Mouse (Mus musculus) lung, adult 18-20 months (tissue): ENCODE data around the gene Misp.

Experiments
- DNase-seq, 2 experiments: peaks; one replicate each; pipeline ENCODE4 v3.0.0; 2022; ENCODE audit warnings: mixed read lengths in 2 of 2

Gene Misp

GRCm38 (mm10) chr10:79855558-79856184, 34.9 kb downstream of the Misp start:
- DNase-seq: peak; percentile 61 to 71

GRCm38 (mm10) chr10:79856280-79856679, 35.5 kb downstream of the Misp start:
- no peak for DNase-seq

DNA sequence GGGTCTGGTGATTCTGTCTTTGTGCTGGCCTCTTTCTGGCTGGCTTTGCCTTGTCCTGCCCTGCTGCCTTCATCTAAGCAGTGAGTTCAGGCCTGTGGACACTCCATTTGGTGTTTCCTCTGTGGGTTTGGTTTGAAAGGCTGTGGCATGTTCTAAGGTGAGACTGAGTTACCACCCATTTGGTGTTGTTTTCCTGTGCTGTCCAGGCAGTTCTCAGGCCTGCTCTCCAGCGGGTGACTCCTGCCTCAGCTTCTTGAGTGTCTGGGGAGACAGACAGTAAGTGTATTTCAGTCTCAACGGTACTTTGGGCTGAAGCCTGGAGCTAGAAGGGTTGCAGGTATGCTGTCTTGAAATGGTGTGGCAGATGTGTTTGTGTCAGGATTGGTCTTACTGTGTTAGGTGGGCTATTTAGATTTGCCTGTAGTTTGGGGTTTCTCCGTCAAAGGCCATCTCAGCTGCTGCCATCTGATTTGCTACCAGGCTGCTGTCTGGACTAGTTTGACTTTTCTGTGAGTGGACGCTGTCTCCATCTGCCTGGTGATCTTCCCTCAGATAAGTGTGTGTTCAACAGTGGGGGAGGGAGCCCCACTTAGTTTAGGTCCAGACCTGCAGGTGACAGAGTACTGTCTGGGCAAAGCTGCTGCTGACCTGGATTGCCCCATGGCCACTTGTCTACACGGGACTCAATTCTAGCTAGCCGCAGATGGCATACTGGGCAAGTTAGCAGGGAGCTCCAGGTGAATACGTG, 36.1 kb downstream of the Misp start:
- DNase-seq: no peak

DNA sequence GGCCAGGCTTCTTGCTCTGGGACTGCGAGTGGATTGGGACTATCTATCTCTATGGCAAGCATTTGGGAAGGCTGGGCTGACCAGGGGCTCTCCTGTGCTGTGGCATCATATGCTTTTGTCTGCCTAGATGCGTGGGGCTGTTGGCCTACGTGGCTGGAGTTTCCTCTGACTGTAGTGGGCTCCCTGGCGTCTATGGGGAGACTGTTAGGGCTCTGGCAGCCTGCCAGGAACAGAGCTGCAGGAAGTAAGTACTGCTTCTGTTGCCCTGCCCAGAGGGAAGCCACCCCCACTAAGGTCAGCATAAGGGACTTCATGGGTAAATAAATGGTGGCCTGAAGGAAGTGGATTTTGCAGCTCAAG, 36.6 kb downstream of the Misp start:
- DNase-seq: peak; percentile 83 to 89

- DNase-seq: no peak
Measured at GRCm38 (mm10) chr10:79857894-79858293, 37.1 kb downstream of the Misp start.

DNA sequence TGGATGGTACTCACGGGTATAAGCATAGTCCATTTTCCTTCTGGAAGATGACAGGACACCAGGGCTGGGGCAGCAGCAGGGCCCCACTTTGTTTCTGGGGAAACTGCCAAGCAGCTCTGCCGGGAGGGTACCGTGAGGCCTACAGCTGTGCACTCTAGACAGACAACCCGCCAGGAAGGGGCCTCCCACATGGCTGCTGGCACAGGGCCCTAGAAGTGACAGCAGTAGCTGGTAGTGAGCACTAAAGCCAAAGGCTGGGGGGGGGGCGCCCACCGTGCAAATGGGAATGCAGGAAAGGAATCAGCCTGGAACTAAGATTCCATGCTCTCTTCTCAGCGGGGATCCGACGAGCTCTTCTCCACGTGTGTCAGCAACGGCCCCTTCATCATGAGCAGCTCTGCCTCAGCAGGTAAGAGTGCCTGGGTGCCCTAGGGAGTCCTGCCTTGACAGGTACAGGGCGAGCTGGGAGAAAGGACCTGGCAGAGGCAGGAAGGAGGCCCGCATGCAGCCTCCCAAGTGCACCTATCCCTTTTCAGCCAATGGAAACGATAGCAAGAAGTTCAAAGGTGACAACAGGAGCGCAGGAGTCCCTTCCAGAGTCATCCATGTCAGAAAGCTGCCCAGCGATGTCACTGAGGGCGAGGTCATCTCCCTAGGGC, 37.8 kb downstream of the Misp start:
- DNase-seq: peak in 1 of 2 experiments; percentile 63

DNA sequence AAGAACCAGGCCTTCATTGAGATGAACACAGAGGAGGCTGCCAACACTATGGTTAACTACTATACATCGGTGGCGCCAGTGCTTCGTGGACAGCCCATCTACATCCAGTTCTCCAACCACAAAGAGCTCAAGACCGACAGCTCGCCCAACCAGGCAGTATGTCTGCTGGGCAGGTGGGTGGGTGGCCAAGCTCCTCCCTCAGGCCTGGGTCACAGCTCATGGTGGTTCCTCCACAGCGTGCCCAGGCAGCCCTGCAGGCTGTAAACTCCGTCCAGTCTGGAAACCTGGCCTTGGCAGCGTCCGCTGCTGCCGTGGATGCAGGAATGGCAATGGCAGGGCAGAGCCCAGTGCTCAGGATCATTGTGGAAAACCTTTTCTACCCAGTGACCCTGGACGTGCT, 38.3 kb downstream of the Misp start:
- no peak for DNase-seq

- no peak for DNase-seq
Measured at GRCm38 (mm10) chr10:79860079-79860911, 39.5 kb downstream of the Misp start.

- DNase-seq: no peak
Measured at GRCm38 (mm10) chr10:79861230-79862048, 40.6 kb downstream of the Misp start.

DNA sequence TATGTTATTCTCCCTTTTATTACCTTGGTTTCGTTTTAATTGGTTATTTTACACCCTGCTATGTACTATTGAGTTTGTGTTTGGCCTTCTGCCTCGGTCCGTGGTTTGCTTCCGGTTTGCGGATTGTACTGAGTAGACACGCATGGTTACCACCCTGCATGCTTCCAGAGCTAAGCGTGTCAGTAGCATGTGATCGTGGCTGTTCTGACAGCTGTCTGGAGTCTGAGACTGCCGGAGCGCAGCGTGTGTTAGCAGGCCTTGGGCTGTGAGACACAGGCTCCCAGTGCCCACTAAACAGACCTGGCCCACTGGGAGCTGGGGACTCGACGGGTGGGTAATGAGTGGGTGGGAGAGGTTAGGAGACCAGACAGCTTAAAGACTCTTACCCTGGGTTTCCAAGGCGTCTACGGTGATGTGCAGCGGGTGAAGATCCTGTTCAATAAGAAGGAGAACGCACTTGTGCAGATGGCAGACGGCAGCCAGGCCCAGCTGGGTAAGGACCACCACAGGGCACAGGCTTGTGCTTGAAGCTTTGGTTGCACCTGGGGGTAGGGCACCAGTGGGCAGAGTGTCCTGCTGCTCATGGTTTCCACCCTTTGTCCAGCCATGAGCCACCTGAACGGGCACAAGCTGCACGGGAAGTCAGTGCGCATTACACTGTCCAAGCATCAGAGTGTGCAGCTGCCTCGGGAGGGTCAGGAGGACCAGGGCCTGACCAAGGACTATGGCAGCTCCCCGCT, 41.4 kb downstream of the Misp start:
- DNase-seq: no peak

DNA sequence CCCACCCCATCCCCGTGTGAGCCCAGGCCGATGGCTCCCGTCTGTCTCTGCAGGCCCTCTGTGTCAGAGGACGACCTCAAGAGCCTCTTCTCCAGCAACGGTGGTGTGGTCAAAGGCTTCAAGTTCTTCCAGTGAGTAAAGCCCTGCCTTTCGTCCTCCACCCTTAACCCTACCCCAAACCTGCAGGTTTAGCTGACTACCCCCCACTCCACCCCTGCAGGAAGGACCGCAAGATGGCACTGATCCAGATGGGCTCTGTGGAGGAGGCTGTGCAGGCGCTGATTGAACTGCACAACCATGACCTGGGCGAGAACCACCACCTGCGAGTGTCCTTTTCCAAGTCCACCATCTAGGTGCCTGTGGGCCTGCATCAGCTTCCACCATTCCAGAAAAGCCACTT, 42.1 kb downstream of the Misp start:
- no peak for DNase-seq

- no peak for DNase-seq
Measured at GRCm38 (mm10) chr10:79864351-79865188, 43.8 kb downstream of the Misp start.

DNA sequence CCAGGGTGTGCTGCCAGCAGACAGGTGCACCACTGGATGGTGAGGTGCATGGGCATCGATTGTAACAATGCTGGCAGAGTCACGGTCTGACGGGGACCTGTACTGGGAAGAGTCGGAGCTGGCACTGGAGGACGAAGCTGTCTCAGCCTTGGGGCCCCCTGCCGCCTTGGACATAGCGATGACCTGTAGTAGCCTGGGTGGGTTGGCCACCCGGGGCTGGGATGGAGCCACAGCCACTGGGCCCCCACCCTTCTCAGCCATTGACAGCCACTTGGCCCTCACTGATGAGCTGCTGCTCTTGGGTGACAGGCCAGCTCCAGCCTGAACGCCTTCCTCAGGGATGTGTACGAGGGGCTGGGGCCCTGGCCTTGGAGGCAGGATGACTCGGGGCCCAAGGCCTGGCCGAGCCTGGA, 44.4 kb downstream of the Misp start:
- no peak for DNase-seq

GRCm38 (mm10) chr10:79865801-79866295, 45.1 kb downstream of the Misp start:
- DNase-seq: no peak

DNA sequence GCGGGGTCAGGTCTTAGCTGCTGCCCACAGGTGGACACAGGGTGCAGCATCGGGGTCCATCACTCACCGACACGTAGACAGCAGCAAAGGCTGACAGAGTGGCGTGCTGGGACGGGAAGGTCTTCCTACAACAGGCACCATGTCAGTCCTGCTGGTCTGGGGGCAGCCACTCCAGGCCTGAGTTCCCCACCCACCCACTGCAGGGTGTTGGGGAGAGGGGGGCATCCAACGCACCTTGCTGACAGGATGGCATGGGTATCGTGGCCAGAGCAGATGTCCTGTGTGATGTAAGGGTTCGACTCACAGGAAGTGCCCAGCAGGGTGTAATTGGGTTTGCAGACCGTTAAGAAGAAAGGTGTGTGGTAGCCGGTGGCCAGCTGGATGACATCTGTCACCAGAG, 45.8 kb downstream of the Misp start:
- no peak for DNase-seq

- DNase-seq: no peak
Measured at GRCm38 (mm10) chr10:79871845-79872244, 51.1 kb downstream of the Misp start.

- DNase-seq: no peak
Measured at GRCm38 (mm10) chr10:79872862-79873261, 52.1 kb downstream of the Misp start.

- DNase-seq: no peak
Measured at GRCm38 (mm10) chr10:79873313-79873712, 52.5 kb downstream of the Misp start.

GRCm38 (mm10) chr10:79873715-79874289, 53.0 kb downstream of the Misp start:
- no peak for DNase-seq

DNA sequence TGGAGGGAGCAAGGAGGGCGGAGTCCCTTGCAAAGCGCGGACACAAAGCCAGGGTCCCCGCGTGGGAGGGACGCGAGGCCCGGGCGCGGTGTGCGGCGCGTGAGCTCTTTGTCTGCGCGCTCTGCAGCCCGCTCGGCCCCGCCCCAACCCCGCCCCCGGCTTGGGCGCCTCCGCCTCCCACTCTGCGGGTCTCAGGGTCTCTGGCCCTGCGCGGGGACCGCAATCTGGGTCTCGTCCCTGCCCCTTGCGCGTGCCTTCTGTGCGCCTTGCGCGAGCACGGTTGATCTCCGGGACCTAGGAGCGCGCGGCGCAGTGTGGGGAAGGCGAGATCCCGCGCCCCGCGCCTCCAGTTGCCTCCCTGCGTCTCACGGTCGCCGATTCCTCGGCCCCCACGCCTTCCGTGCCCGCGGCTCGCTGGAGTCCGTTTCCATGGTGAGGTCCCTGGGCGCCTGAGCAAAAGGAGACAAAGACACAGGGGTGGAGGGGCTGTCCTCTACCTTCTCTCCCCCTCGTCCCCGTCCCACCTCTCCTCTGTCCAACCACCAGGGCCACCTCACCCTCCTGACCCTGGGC, 53.6 kb downstream of the Misp start, which contains the start of the genes Prtn3 and Plppr3:
Gene Prtn3, plus strand, starts transcription at position 187 of the 573 bp plus-strand sequence.
Gene Plppr3, minus strand, starts transcription at position 345 of the 573 bp plus-strand sequence.
- no peak for DNase-seq
